Mouse (Mus musculus): Measurements from ENCODE around the gene Sfxn4.

- TF ChIP-seq CTCF (IDR thresholded peaks at IDR 0.05; ENCODE audit: borderline replicate concordance, control insufficient read depth, extremely low read depth, insufficient read depth, low read length, poor library complexity), result no peak
- TF ChIP-seq POLR2A (IDR thresholded peaks at IDR 0.05; ENCODE audit: control insufficient read depth, extremely low read depth, insufficient read depth, low read length, poor library complexity), result no peak
These were observed 44.2 kb upstream of the Sfxn4 start for GRCm38 (mm10) chr19:60905477-60905876.

All from thymus, adult 2 months (tissue).